Mouse (Mus musculus) olfactory bulb, adult 2 months (tissue): ENCODE measurements around the gene Nrde2.

Experiments used
- CTCF ChIP-seq: fragments of 200-500 bp; IDR thresholded peaks from 2 replicates; pipeline ENCODE4 v1.5.1; 2012; ENCODE audit warnings: low read depth, mild to moderate bottlenecking, low read length, moderate library complexity; ENCODE audit not compliant: insufficient read depth
- POLR2A ChIP-seq: fragments of 200-500 bp; IDR thresholded peaks from 2 replicates; pipeline ENCODE4 v1.6.1; 2012; ENCODE audit warnings: mild to moderate bottlenecking, low read depth, low read length, moderate library complexity; ENCODE audit not compliant: insufficient read depth

DNA sequence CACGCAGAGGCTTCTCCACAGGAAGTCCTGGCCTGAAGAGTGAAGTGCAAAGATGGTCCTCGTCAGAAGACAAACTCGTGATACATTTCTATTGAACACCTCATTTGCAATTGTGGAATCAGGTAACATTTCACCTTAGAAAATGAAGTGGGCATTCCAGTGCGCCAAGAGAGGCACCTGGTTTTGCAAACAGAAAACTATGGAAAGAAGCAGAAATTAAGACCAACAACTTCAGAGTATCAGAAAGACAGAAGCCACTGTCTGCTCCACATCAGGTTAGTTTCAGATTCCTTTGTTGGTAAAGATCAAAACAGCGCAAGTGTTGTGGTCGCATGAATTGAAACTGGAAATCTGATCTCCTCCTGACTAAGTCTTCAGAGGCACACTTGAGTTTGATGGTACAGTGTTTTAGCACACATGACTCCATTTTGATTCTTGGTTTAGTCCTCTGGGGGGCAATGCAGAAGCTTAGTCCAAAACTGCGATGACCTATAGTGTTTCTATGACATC, 5.6 kb upstream of the Nrde2 start:
- TF ChIP-seq POLR2A, result no peak
- TF ChIP-seq CTCF, result no peak
